Mouse (Mus musculus): ENCODE results near the gene Afmid. TPM values are rescaled to one million over a fixed set of nuclear protein-coding genes. Genes with fewer than 3 reads are reported as not detected.

Afmid gene
- polyA plus RNA-seq, 2 experiments = 7.5 to 7.6 TPM

GRCm38 (mm10) chr11:117858392-117858791, 32.7 kb downstream of the Afmid start:
- no peak overlapping the region for H3K9ac ChIP-seq (replicated peaks)
- no peak overlapping the region for H3K27ac ChIP-seq
- no peak overlapping the region for H3K4me3 ChIP-seq (ENCODE audit: insufficient read depth in 1 of 2, low read depth in 2 of 2, low read length in 2 of 2)
- no peak for ATAC-seq (ENCODE audit: insufficient read depth)
- H3K9me3 ChIP-seq (ENCODE audit: control insufficient read depth, low read length) = no peaks in the 10 kb centered on the region
- TF ChIP-seq EP300 (IDR thresholded peaks at IDR 0.05; ENCODE audit: low read depth) (no peak), CTCF (IDR thresholded peaks at IDR 0.05; ENCODE audit: low read depth) (no peak)
- 45% methylated on average over 3 of the region's 3 CpGs for WGBS (ENCODE audit: insufficient replicate concordance)
- peaks cover 34% of the 10 kb centered on the region for H3K27me3 ChIP-seq (ENCODE audit: control insufficient read depth, insufficient read depth, low read length)
- no peak overlapping the region for H3K4me2 ChIP-seq (ENCODE audit: low read depth)
- peaks cover 42% of the 10 kb centered on the region for H3K36me3 ChIP-seq (replicated peaks; ENCODE audit: control insufficient read depth, insufficient read depth, low read depth)
- no peaks in the 10 kb centered on the region for H3K4me1 ChIP-seq (replicated peaks; ENCODE audit: control insufficient read depth in 2 of 2, insufficient read depth in 2 of 2, low read length in 1 of 2)
- DNase-seq (ENCODE audit: low read depth in 3 of 3, low spot score in 3 of 3) = no peak

- WGBS (ENCODE audit: insufficient replicate concordance) = 7% methylated on average over 23 of the region's 23 CpGs
- H3K9ac ChIP-seq (replicated peaks) = no peak within 1 kb of the TSS
- ATAC-seq (ENCODE audit: insufficient read depth) (no peak), DNase-seq (ENCODE audit: low read depth in 3 of 3, low spot score in 3 of 3) (no peak)
- no peaks in the 10 kb centered on the region for H3K4me1 ChIP-seq (replicated peaks; ENCODE audit: control insufficient read depth in 2 of 2, insufficient read depth in 2 of 2, low read length in 1 of 2)
- TF ChIP-seq EP300 (IDR thresholded peaks at IDR 0.05; ENCODE audit: low read depth) = no peak
- TF ChIP-seq CTCF (IDR thresholded peaks at IDR 0.05; ENCODE audit: low read depth) = no peak; the same call in 1 of the 2 replicates
- no peak within 1 kb of the TSS for H3K4me2 ChIP-seq (ENCODE audit: low read depth)
- H3K36me3 ChIP-seq (replicated peaks; ENCODE audit: control insufficient read depth, insufficient read depth, low read depth) = peaks cover 20% of the 10 kb centered on the region
- no peak within 1 kb of the TSS for H3K27ac ChIP-seq
- no peaks in the 10 kb centered on the region for H3K9me3 ChIP-seq (ENCODE audit: control insufficient read depth, low read length)
- no peak within 1 kb of the TSS for H3K4me3 ChIP-seq (ENCODE audit: insufficient read depth in 1 of 2, low read depth in 2 of 2, low read length in 2 of 2)
- H3K27me3 ChIP-seq (ENCODE audit: control insufficient read depth, insufficient read depth, low read length) = peaks cover 34% of the 10 kb centered on the region
Observed at GRCm38 (mm10) chr11:117860601-117861000, 34.9 kb downstream of the Afmid start, which contains the start of gene Tmem235. TSS of gene Tmem235 (plus strand) at chr11:117860752.

GRCm38 (mm10) chr11:117863174-117863856, 37.6 kb downstream of the Afmid start:
- Histone ChIP-seq H3K9ac (replicated peaks) (no peak overlapping the region), H3K27ac (no peak overlapping the region), H3K27me3 (ENCODE audit: control insufficient read depth, insufficient read depth, low read length) (peaks cover 34% of the 10 kb centered on the region), H3K36me3 (replicated peaks; ENCODE audit: control insufficient read depth, insufficient read depth, low read depth) (no peaks in the 10 kb centered on the region; the same call in 1 of the 2 replicates), H3K4me2 (ENCODE audit: low read depth) (no peak overlapping the region), H3K9me3 (ENCODE audit: control insufficient read depth, low read length) (no peaks in the 10 kb centered on the region), H3K4me3 (ENCODE audit: insufficient read depth in 1 of 2, low read depth in 2 of 2, low read length in 2 of 2) (no peak overlapping the region), H3K4me1 (replicated peaks; ENCODE audit: control insufficient read depth in 2 of 2, insufficient read depth in 2 of 2, low read length in 1 of 2) (no peaks in the 10 kb centered on the region)
- WGBS (ENCODE audit: insufficient replicate concordance) = 35% methylated on average over 11 of the region's 11 CpGs
- DNase-seq (ENCODE audit: low read depth in 3 of 3, low spot score in 3 of 3) (no peak), ATAC-seq (ENCODE audit: insufficient read depth) (no peak)
- no peak for TF ChIP-seq EP300 (IDR thresholded peaks at IDR 0.05; ENCODE audit: low read depth)
- TF ChIP-seq CTCF (IDR thresholded peaks at IDR 0.05; ENCODE audit: low read depth) = no peak

GRCm38 (mm10) chr11:117864805-117865204, 39.1 kb downstream of the Afmid start:
- H3K9me3 ChIP-seq (ENCODE audit: control insufficient read depth, low read length) = no peaks in the 10 kb centered on the region
- H3K36me3 ChIP-seq (replicated peaks; ENCODE audit: control insufficient read depth, insufficient read depth, low read depth) = no peaks in the 10 kb centered on the region
- no peaks in the 10 kb centered on the region for H3K4me1 ChIP-seq (replicated peaks; ENCODE audit: control insufficient read depth in 2 of 2, insufficient read depth in 2 of 2, low read length in 1 of 2)
- WGBS (ENCODE audit: insufficient replicate concordance) = 17% methylated on average over 2 of the region's 2 CpGs
- H3K27ac ChIP-seq = no peak overlapping the region
- H3K27me3 ChIP-seq (ENCODE audit: control insufficient read depth, insufficient read depth, low read length) = peaks cover 22% of the 10 kb centered on the region
- no peak for DNase-seq (ENCODE audit: low read depth in 3 of 3, low spot score in 3 of 3)
- no peak overlapping the region for H3K9ac ChIP-seq (replicated peaks)
- no peak overlapping the region for H3K4me3 ChIP-seq (ENCODE audit: insufficient read depth in 1 of 2, low read depth in 2 of 2, low read length in 2 of 2)
- H3K4me2 ChIP-seq (ENCODE audit: low read depth) = no peak overlapping the region
- TF ChIP-seq CTCF (IDR thresholded peaks at IDR 0.05; ENCODE audit: low read depth) (no peak), EP300 (IDR thresholded peaks at IDR 0.05; ENCODE audit: low read depth) (no peak)
- no peak for ATAC-seq (ENCODE audit: insufficient read depth)

- H3K4me1 ChIP-seq (replicated peaks; ENCODE audit: control insufficient read depth in 2 of 2, insufficient read depth in 2 of 2, low read length in 1 of 2) = no peaks in the 10 kb centered on the region
- no peaks in the 10 kb centered on the region for H3K36me3 ChIP-seq (replicated peaks; ENCODE audit: control insufficient read depth, insufficient read depth, low read depth)
- TF ChIP-seq EP300 (IDR thresholded peaks at IDR 0.05; ENCODE audit: low read depth) (no peak), CTCF (IDR thresholded peaks at IDR 0.05; ENCODE audit: low read depth) (no peak)
- no peak overlapping the region for H3K9ac ChIP-seq (replicated peaks)
- H3K4me2 ChIP-seq (ENCODE audit: low read depth) = no peak overlapping the region
- DNase-seq (ENCODE audit: low read depth in 3 of 3, low spot score in 3 of 3) (no peak), ATAC-seq (ENCODE audit: insufficient read depth) (no peak)
- H3K4me3 ChIP-seq (ENCODE audit: insufficient read depth in 1 of 2, low read depth in 2 of 2, low read length in 2 of 2) = no peak overlapping the region
- 57% methylated on average over 6 of the region's 6 CpGs for WGBS (ENCODE audit: insufficient replicate concordance)
- H3K27me3 ChIP-seq (ENCODE audit: control insufficient read depth, insufficient read depth, low read length) = peaks cover 12% of the 10 kb centered on the region
- H3K9me3 ChIP-seq (ENCODE audit: control insufficient read depth, low read length) = no peaks in the 10 kb centered on the region
- H3K27ac ChIP-seq = no peak overlapping the region
Observed at GRCm38 (mm10) chr11:117865988-117866387, 40.3 kb downstream of the Afmid start.
